Mouse (Mus musculus): ENCODE results near the gene Nptx2.

Gene Nptx2

GRCm38 (mm10) chr5:144585100-144585499, 39.4 kb downstream of the Nptx2 start:
- no peak for DNase-seq

GRCm38 (mm10) chr5:144591248-144591880, 45.7 kb downstream of the Nptx2 start:
- DNase-seq, result no peak

- DNase-seq, result no peak
Measured at GRCm38 (mm10) chr5:144594796-144595195, 49.1 kb downstream of the Nptx2 start.

All from kidney, postnatal 25 days (tissue).